Mouse (Mus musculus): ENCODE measurements around the gene Spata18. TPM values are rescaled to one million over a fixed set of nuclear protein-coding genes. Genes with fewer than 3 reads are reported as not detected.

The Spata18 gene
- under 1 TPM in 1 of 2 experiments, not detected in 1; 0.34 TPM for total RNA-seq (2021)

- peak in 1 of 2 experiments; percentile 53 for DNase-seq (ENCODE audit: extremely low spot score in 1 of 2, low spot score in 2 of 2)
- intact Hi-C loops (cut with DNase I), result no loop called here
Measured at GRCm38 (mm10) chr5:73651061-73651854, at the start of gene Spata18. TSS of gene Spata18 (plus strand) at chr5:73651379.

- no peak for DNase-seq (ENCODE audit: extremely low spot score in 1 of 2, low spot score in 2 of 2)
- intact Hi-C loops (cut with DNase I), result no loop called here
Measured at GRCm38 (mm10) chr5:73602865-73603264, 48.3 kb upstream of the Spata18 start.

GRCm38 (mm10) chr5:73604542-73604941 lies 46.6 kb upstream of the Spata18 start:
- DNase-seq (ENCODE audit: extremely low spot score in 1 of 2, low spot score in 2 of 2), result no peak
- intact Hi-C loops (cut with DNase I), result no loop called here

- intact Hi-C loops (cut with DNase I), result no loop called here
Measured at GRCm38 (mm10) chr5:73604964-73605363, 46.2 kb upstream of the Spata18 start.

GRCm38 (mm10) chr5:73611071-73611470 lies 40.1 kb upstream of the Spata18 start:
- no peak for DNase-seq (ENCODE audit: extremely low spot score in 1 of 2, low spot score in 2 of 2)
- intact Hi-C loops (cut with DNase I), result no loop called here

More at GRCm38 (mm10) chr5:73604964-73605363, 46.2 kb upstream of the Spata18 start:
- no peak for DNase-seq (ENCODE audit: extremely low spot score in 1 of 2, low spot score in 2 of 2)

GRCm38 (mm10) chr5:73613296-73613695 lies 37.9 kb upstream of the Spata18 start:
- DNase-seq (ENCODE audit: extremely low spot score in 1 of 2, low spot score in 2 of 2), result no peak
- intact Hi-C loops (cut with DNase I), result no loop called here

- no peak for DNase-seq (ENCODE audit: extremely low spot score in 1 of 2, low spot score in 2 of 2)
- intact Hi-C loops (cut with DNase I), result no loop called here
Measured at GRCm38 (mm10) chr5:73615211-73615610, 36.0 kb upstream of the Spata18 start.

GRCm38 (mm10) chr5:73618969-73619368 lies 32.2 kb upstream of the Spata18 start:
- intact Hi-C loops (cut with DNase I), result no loop called here

GRCm38 (mm10) chr5:73625505-73625904 lies 25.7 kb upstream of the Spata18 start:
- intact Hi-C loops (cut with DNase I), result no loop called here

More at GRCm38 (mm10) chr5:73618969-73619368, 32.2 kb upstream of the Spata18 start:
- no peak for DNase-seq (ENCODE audit: extremely low spot score in 1 of 2, low spot score in 2 of 2)

GRCm38 (mm10) chr5:73626842-73627241 lies 24.3 kb upstream of the Spata18 start:
- DNase-seq (ENCODE audit: extremely low spot score in 1 of 2, low spot score in 2 of 2), result no peak
- intact Hi-C loops (cut with DNase I), result no loop called here

More at GRCm38 (mm10) chr5:73625505-73625904, 25.7 kb upstream of the Spata18 start:
- DNase-seq (ENCODE audit: extremely low spot score in 1 of 2, low spot score in 2 of 2), result no peak

GRCm38 (mm10) chr5:73627559-73627958 lies 23.6 kb upstream of the Spata18 start:
- intact Hi-C loops (cut with DNase I), result no loop called here
- no peak for DNase-seq (ENCODE audit: extremely low spot score in 1 of 2, low spot score in 2 of 2)

GRCm38 (mm10) chr5:73627991-73628390 lies 23.2 kb upstream of the Spata18 start:
- DNase-seq (ENCODE audit: extremely low spot score in 1 of 2, low spot score in 2 of 2), result no peak
- intact Hi-C loops (cut with DNase I), result no loop called here

- intact Hi-C loops (cut with DNase I), result no loop called here
- DNase-seq (ENCODE audit: extremely low spot score in 1 of 2, low spot score in 2 of 2), result no peak
Measured at GRCm38 (mm10) chr5:73630141-73630540, 21.0 kb upstream of the Spata18 start.

GRCm38 (mm10) chr5:73631001-73631558 lies 20.1 kb upstream of the Spata18 start:
- DNase-seq (ENCODE audit: extremely low spot score in 1 of 2, low spot score in 2 of 2), result no peak
- intact Hi-C loops (cut with DNase I), result no loop called here

- intact Hi-C loops (cut with DNase I), result loop anchor here (2.0 kb wide), 2 partner anchors 91 to 199 kb away; no protein-coding TSS in a partner anchor
- no peak for DNase-seq (ENCODE audit: extremely low spot score in 1 of 2, low spot score in 2 of 2)
Measured at GRCm38 (mm10) chr5:73632291-73632690, 18.9 kb upstream of the Spata18 start, which contains the start of gene Lrrc66. TSS of gene Lrrc66 (minus strand) at chr5:73632526.

GRCm38 (mm10) chr5:73633141-73633540 lies 18.0 kb upstream of the Spata18 start:
- intact Hi-C loops (cut with DNase I), result loop anchor here (2.0 kb wide), 2 partner anchors 92 to 200 kb away; no protein-coding TSS in a partner anchor

GRCm38 (mm10) chr5:73637337-73638107 lies 13.7 kb upstream of the Spata18 start:
- intact Hi-C loops (cut with DNase I), result no loop called here
- DNase-seq (ENCODE audit: extremely low spot score in 1 of 2, low spot score in 2 of 2), result peak in 1 of 2 experiments; percentile 60

More at GRCm38 (mm10) chr5:73633141-73633540, 18.0 kb upstream of the Spata18 start:
- peak; percentile 72 to 78 for DNase-seq (ENCODE audit: extremely low spot score in 1 of 2, low spot score in 2 of 2)

- intact Hi-C loops (cut with DNase I), result no loop called here
- DNase-seq (ENCODE audit: extremely low spot score in 1 of 2, low spot score in 2 of 2), result no peak
Measured at GRCm38 (mm10) chr5:73641058-73641457, 10.1 kb upstream of the Spata18 start.

GRCm38 (mm10) chr5:73642091-73642490 lies 9.1 kb upstream of the Spata18 start:
- no peak for DNase-seq (ENCODE audit: extremely low spot score in 1 of 2, low spot score in 2 of 2)
- intact Hi-C loops (cut with DNase I), result no loop called here
